Mouse (Mus musculus): ENCODE measurements around the gene Pdzrn4.
A peak's percentile ranks its signal among the peaks of the same experiment; 100 is the strongest.

The Pdzrn4 gene

DNA sequence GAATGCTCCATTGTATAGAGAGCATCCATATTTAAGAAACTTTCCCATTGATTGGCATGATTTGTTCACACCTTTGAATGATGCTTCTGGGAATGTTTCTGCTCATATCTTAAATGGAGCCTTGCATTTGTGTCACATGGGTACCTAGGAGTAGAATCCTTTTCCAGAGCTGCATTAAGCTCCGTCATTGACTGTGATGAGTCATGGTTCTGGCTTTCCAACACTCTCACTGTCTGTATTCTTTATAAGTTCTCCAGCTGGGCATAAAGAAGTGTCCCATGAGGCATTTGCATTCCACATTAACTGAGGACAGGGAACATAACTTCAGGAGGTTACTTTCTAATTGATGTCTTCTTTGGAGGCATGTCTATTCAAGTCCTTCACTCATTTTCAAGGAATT lies 106.1 kb downstream of the Pdzrn4 start:
- no peak for DNase-seq

DNA sequence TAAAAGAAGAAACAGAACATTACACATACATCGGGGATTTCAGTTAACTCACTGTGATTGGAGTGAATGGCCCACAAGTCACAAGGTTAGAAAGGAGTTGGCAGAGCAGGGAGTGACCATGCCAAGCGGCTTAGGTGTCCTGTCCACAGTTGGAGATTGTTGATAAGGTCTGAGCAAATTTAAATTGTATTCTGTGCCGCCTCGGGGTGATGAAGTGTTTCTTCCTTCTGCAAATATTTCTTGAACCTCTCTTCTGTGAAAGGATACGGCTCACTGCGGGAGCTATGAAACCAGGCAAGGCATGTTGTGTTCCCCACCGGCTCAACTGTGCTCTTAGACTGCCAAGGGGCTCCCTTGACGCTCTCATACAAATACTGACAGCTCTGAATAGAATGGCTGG lies 112.7 kb downstream of the Pdzrn4 start:
- no peak for DNase-seq

DNA sequence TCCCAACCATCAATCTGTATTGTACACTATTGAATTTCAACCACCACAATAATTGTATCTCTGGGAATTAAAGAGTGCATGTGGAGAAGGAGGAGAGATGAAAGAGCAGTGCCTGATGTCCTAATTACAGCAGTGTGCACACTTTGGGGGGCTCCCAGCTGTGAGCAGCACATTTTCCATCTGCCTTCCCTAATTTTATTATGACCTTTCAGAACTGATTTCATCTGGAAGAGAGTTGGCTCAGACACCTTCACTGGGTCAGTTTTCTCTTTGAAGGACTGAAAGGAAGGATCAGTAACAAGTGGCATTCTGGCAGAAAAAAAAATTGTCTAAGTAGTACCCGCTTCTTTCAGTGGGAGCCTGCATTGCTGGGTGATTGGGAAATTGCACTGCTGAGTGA lies 119.0 kb downstream of the Pdzrn4 start:
- no peak for DNase-seq

DNA sequence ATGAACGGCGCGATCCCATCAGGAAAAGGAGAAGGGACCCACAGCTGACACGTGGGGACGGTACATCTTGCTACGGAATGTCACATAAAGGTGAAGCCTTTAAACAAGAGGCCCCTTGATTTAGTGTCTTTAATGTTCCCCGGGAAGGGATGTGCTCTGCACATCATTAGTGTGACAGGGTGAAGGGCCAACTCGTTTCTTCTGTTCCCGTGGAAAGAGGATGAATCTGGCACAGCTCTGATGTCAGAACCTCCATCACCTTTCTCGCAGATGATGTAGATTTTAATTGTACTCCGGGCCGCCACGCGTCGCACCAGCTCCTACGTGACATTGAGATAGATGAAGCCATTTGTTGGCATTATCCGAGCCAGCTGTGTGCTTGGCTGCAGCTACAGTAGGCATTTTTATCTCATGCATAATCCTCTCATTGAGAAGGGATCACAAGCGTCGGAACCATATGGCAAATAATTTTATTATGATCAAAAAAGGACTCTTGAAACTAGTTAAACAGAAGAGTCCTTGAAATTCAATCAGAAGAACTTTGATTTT lies 124.1 kb downstream of the Pdzrn4 start:
- DNase-seq, result no peak

DNA sequence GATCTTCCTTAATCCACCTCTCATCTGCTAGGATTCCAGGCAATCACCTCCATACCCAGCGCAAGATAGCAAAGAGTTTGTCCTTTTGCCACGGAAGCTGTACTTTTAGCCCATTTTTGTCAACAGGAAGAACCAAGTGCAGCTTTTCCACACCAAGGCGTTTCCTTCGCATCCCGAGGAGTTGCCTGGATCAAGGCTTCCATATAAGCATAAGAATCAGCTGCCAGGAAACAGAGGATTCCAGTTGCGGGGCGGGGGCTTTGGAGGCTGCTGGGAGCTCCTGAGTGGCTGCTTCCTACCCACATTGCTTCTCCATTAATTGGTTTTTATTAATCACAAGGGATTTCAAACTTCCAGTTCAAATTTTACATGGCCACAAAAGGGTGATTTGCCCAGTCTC lies 125.0 kb downstream of the Pdzrn4 start:
- DNase-seq, result no peak

DNA sequence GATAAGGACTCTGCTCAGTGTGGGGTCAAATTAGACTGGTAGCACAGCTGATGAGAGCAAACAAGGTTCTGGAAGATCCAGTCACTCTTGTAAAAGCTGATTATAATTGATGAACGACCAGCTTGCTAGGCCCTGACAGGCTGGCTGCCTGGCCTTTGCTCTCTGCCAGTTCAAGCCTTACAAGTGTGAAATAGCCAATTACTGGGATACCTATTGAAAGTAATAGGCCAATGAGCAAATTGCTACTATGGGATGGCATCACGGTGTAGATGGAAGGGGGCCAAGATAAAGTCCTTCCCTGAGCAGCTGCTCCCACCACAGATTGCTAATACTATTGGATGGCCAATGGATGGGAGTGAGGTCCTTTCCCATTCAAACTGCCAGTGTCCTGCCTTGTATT lies 128.2 kb downstream of the Pdzrn4 start:
- DNase-seq, result no peak

DNA sequence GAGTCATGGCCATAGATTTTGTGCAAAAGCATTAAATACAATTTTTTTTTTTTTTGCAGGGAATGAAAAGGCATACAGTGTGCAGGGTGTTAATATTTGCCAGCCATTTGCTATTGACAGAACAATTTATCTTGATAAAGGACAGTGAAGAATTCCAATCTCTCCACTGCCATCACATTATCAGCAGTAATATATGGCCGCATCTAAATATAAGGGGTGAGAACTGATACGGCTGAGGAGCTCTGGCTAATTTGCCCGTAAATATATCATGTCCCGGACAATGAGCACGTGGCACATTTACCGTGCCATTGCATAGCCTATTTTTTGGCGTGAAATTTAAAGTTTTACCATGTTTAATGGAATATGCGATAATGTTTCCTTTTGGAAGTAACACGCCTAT lies 128.7 kb downstream of the Pdzrn4 start:
- no peak for DNase-seq

DNA sequence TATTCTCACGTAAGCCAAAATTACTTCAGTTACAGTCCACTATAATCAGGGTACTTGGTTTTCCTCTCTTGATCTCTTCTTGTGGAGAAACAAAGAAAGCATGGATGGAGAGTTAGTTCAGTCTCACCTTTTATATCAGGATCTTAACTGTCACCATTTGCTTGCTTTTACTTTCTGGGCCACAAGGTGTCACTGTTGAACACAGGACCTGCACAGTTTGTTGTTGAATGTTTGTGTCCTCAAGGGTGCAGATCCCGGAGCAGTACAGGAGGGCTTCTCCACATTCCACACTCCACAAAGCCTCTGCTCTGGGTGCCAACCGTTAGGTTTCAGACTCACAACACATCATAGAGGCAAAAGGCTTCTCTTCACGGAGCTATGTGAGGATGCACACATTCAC lies 130.1 kb downstream of the Pdzrn4 start:
- peak; percentile 1 to 4 for DNase-seq

DNA sequence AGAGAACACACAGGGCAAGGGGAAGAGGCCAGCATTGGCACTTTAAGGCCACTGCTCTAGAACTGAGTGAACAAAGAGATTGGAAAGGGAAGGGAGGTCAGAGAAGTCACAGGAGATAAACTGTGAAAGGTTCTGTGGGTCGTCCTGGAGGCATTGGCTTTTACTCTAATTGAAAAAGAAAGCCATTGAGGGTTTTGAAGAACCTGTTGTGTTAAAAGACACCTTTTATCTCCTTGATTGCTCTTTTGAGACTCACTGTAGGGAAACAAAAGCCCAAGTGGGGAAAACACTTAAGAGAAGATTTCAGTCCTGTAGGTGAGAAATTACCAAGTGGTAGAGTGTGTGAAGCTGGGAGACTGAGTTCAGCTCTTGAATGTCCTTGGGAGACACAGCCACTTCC lies 146.6 kb downstream of the Pdzrn4 start:
- DNase-seq, result no peak

DNA sequence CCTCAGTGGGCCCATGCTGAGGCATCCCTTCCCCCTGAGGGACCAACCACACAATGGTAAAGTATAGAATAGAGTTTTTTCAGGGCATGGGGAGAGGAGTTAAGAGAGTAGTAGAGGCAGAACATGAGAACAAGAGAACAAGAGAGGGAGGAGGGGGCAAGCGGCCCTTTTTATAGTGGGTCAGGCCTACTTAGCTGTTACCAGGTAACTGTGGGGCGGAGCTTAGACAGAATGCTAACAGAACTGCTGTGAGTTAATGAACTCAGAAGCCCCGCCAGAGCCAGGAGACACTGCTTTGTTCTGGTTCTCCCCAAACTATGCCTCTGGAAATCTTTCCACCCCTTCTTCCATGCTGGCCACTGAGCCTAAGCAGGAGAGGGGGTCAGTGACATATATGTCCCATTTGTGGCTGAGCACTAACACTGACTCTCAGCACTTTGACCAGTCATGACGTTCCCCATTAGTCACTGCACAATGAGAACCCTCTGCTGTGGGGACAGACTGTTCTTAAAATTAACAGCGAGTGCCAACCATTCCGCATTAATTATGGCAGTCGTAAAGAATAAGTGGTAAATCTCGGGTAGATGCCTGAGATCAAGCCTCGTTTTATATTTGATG lies 150.7 kb downstream of the Pdzrn4 start:
- no peak for DNase-seq

DNA sequence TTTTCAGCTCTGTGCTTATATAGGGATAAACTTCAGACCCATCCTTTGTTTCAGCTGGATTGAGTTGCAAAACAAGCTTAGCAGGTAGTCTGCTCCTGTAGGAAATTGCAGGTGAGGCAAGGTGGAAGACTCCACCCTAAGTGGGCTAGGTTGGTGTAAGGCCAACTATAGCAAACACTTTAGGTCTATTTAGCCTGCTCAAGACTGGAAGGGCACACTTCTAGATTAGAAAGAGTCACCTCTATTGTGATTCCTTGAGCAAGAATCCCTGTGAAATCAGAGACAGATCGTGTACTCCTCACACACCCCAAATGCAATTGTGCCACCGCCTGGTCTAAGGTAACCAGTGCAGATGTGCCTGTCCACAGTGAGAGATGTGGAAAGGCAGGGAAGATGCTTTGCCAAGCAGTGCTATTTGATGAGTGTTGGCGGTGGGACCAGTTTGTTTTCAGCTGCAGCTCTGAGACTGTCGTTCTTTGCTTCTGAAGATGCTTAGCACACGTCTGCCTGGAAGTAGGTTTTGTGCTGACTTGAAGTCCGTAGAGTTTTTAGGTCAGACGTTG lies 158.4 kb downstream of the Pdzrn4 start:
- no peak for DNase-seq

DNA sequence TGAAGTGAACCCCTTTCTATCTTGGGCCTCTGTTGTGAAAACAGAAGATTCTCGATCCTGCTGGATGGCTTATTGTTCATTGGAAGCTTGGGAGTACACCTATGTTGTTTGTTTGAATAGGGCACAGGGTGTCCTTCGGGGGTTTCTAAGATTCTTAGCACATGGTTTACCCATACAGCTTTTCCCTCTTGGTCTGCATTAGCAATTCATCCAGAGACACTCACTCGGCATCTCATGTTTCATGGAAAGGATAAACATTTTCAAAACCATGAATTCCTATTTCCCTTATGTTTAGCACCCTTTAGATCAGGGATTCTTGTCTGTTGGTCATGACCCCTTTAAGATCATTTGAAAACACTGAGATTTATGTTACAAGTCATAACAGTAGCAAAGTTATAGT lies 159.0 kb downstream of the Pdzrn4 start:
- no peak for DNase-seq

DNA sequence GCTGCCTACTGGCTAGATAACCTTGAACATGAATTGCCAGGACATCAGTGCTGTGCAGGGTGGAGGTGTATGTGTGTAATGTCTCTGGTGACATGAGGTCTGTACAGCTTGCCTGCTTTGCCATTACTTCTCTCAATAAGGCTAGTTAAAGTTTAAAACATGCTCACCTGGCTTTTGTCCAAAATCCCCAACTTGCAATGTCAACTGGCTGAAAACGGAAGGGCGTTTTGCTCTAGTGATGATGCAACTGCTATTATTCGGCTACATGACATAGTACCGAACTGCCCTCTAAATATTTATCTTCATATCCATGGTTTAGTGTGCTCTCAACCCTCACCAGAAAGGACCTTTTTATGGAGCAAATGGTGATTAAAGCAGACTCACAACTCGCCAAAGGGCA lies 161.9 kb downstream of the Pdzrn4 start:
- no peak for DNase-seq

DNA sequence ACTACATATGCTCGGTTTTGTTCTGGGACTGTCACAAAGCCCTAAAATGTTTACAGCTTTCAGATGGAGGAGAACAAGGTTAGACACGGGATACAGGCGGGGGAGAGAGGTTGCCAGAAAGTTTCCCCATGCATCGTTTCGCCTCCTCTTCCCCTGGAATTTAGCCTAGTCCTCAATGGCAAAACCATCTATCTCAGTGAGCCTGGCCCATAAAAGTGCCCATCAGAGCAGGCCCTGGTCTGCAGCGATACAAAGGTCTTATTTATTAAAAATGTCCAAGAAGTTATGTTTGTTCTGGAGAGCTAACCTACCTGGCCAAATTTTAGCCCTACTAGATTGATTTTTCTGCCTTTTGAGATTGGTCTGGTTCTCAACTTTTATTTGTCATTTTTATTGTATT lies 165.5 kb downstream of the Pdzrn4 start:
- DNase-seq, result no peak

DNA sequence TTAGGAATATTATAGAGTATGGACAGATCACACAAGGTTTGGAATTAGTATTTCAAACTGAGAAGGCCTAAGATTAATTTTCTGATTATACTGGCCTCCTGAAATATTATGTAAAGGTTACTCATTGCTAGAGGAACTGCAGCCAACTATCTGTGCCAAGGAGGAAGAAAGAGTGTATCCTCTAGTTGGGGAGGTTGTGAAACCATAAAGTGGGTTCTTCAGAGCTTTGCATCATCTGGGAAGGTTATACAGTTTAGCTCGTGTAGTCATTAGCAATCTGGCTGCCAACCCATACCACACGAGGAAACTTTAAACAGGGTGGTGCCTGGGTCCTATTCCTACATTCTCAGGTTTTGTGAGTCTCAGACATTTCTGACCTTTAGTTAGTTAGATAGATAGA lies 166.9 kb downstream of the Pdzrn4 start:
- no peak for DNase-seq

DNA sequence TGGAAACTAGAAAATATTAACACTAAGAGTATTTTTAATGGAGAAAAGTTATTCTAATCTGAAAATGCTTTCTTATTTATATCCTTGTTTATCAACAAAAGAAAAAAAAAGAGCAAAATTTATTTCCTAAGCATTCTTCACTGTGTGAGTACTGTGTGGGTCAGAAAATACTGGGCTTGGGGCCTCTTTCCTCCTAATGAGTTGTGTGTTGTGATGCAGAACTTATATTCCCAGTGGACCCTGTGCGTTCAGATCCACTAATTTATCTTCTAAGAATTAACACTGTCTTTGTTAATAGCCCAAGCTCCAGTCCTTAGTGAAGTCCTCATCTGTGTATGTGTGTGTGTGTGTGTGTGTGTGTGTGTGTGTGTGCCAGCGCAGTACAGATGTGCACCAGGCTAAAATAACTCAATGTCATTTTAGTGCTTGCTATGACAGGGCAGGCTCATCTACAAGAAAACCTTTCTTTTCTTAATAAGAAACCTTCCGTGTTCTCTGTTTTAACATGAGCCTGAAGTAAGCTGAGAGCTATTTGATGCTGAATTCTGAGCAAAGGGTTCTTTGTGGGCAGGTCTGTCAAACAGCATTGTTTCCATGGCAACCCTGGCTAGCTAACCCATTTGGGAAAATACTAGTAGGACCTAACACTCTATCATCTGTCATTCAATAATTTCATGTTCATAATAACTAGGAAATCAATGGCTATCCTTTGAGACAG lies 174.0 kb downstream of the Pdzrn4 start:
- DNase-seq, result no peak

DNA sequence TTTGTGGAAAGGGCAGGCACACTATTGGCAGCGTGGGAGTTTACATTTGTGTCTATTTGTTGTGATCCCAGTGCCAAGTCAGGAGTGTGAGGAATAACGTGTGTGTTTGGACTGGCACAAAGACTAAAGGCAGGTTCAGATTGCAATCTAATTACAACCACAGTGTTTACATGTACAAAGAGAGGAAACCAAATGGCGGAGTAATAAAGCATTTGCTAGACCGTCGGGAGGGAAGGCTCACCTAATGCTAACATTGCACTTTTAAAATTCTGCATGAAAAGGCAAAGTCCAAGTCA lies 174.5 kb downstream of the Pdzrn4 start:
- no peak for DNase-seq

DNA sequence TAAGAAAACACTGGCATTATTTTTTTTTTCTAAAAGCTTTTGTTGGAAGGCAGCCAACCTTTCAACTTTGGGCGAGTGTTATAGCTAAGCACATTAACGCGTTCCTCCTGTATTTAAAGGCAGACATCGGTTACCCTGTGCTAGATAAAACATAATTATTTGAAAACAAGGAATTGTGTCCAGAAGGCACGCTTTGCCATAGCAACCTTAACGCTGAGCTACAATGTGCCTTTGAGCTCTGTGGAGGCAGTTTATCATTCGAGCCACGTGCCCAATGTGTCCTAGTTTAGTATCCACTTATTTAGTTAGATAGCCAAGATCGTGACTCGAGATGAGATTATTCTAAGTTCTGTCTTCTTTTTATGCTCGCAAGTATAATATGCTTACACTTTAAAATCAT lies 180.8 kb downstream of the Pdzrn4 start:
- DNase-seq, result no peak

DNA sequence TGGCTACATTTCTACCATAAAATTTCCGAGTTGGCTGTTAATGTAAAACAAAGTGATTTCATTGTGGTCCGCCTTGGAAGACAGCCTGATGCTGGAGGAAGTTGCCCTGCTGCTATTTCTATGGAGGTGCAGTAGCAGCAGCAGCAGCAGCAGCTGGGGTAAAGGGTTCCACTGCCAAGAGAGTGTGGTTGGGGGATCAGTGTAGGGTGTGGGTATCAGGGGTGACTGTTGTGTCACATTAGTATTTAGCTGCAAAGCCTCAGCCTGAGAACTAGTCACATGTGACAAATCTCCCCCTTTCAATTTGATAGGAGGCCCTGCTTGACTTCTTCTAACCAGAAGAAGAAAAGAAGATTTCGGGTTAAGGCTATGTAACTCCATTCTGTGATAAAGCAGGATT lies 183.5 kb downstream of the Pdzrn4 start:
- no peak for DNase-seq

DNA sequence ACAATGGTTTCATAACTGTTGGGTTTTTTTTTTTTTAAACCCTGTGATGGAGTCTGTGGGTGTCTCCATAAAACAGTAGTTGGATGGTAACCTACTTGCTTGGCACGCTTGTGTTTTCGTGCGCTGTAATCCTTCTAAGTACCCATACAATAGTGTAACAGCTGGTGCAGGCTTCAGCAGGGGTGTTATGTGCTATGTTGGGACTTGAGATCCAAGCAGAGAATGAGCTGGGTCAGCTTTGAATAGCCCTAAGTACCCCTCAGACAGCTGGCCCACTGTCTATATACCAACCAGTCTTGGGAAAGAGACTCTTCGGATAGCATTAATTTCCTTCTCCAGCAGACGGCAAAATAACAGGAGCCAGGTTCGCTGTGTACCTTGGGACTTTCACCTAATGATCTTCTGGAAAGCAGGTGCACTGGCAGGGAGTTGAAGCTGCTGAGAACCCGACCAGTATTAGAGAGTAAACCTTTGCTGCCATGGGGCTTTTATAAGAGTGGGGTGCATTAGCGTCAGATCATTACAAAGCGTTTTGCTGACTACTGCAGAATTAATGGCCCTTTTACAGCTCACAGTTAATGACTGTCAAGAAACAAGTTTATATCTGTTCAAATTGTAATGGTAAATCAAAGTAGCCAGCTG lies 184.2 kb downstream of the Pdzrn4 start:
- no peak for DNase-seq

DNA sequence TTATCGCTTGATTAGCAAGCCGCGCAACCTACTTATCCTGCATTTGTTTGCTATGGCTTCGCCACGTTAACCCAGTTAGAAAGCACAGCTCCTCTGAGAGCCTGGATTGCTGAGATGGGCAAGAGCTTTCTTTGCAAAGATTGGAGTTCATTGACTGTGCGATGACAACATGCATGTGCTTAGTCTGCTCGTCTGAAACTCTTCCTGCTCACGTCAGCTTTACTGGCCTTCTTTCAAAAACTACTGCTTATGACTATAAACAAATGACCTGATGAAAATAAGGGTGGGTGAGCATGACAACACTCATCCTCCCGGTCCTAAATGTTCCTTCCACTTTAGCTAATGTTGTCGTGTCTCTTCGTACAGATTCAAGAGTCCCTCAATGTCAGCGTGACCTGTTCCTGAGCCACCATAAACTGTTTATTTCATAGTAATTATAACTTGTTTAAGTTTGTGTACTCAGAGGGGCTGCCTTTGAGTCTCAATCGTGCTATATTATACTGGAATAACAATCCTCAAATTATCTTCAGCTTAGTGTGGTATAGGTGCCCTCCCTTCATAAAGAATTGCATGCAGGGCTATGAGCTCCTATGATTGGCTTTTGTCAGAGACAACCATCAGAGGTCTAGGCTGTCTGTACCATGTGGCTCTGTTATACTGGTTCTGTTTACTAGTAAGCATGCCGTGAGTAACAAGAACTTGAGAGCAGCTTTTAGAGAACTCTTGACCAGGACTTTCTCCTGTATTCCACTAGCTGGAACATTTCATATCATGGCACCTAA lies 187.9 kb downstream of the Pdzrn4 start:
- no peak for DNase-seq

DNA sequence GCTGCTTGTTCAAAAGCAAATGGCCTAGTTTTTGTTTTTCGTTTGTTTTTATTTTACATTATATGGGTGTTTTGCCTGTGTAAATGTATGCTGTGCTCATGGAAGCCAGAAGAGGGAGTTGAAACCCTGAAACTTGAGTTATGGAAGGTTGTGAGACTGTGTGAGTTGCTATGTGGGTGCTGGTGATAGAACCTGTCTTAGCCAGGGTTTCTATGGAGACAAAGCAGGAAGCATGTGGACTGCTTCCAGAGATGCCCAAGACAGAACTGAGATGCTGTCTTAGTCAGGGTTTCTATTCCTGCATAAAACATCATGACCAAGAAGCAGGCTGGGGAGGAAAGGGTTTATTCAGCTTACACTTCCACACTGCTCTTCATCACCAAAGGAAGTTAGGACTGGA lies 190.8 kb downstream of the Pdzrn4 start:
- DNase-seq, result no peak

DNA sequence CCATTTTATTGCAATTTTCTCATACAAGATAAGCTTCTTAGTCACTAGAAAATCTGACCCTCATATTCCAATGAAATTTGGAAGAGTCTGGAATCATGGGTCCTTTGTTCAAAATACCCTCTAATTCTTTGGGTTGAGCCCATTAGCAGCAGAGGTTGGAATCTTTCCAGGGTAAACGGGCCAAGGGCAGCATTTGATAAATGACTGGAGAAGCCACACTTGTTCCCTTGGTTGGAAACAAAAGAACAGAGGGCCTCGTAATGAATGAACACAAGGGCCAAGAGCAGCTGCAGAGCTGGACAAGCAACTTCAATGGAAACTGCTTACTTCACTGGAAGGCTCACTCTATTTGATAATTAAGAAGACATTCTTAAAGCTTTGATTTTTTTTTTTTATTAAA lies 198.0 kb downstream of the Pdzrn4 start:
- no peak for DNase-seq

Measured in cerebellum, adult 18-20 months (tissue).